Mouse (Mus musculus) fat pad, adult 2 months (tissue): ENCODE results near the gene Inha.

Experiments
- DNase-seq: peaks from one replicate; pipeline ENCODE4 v3.0.0-alpha.2; 2011; ENCODE audit warnings: low read depth, low spot score; ENCODE audit errors: extremely low read depth

Gene Inha

GRCm38 (mm10) chr1:75555680-75556079 is 48.8 kb downstream of the Inha start:
- no peak for DNase-seq

- DNase-seq: no peak
These were observed 49.4 kb downstream of the Inha start for GRCm38 (mm10) chr1:75556143-75556781.

- no peak for DNase-seq
These were observed 50.2 kb downstream of the Inha start for GRCm38 (mm10) chr1:75557041-75557440.

- no peak for DNase-seq
These were observed 51.7 kb downstream of the Inha start for GRCm38 (mm10) chr1:75558388-75559178.

- peak; percentile 26 for DNase-seq
These were observed 52.5 kb downstream of the Inha start for GRCm38 (mm10) chr1:75559212-75559925.
